Mouse (Mus musculus) erythroid progenitor cell, adult 5-6 weeks (primary cell): Measurements from ENCODE around the gene Prr5. TPM values are rescaled to one million over a fixed set of nuclear protein-coding genes. Genes with fewer than 3 reads are reported as not detected.
"Not testable (repeated sequence)": the region's sequence is repeated elsewhere in the genome, so short reads cannot be mapped to it uniquely, and the experiment has no call there.

Experiments used
- ATAC-seq: replicated peaks from 2 replicates; pipeline ENCODE4 v1.8.0; 2016; ENCODE audit warnings: moderate number of reproducible peaks, mild to moderate bottlenecking, moderate TSS enrichment, inconsistent platforms; ENCODE audit not compliant: poor library complexity, low FRiP score, severe bottlenecking
- total RNA-seq, 2 experiments: library from RNA; stranded (forward) in 1 of 2; stranded (reverse) in 1 of 2; fragments of 150-400 nt in 1 of 2; fragments of 186-747, 209-891 nt in 1 of 2; gene quantifications; 2 replicates each; pipeline versions ENCODE4 v1.2.3 to v1.2.4; 2015 to 2017; ENCODE audit warnings: low replicate concordance in 2 of 2

Gene Prr5
- total RNA-seq, 2 experiments from 2014 or later, result not detected

GRCm38 (mm10) chr15:84702391-84703345, 33.2 kb downstream of the Prr5 start:
- no peak for ATAC-seq

DNA sequence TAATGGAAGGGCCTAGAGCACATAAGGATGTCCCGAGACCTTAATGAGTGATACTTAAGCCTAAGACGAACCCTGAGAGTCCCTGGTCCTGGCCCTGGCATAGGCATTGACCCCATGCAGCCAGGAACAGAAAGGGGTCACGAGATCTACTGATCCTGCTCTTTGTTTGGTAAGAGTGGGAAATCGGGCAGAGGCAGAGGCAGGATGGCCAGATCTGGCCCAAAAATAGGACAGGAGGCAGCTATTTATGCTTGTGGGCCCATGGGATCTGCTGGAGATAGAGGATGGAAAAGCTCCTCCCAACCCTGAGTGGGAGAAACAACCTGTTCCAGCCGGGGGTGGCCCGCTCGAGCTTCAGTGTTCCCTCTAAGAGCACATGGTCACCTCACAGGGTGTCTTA, 34.6 kb downstream of the Prr5 start:
- no peak for ATAC-seq

DNA sequence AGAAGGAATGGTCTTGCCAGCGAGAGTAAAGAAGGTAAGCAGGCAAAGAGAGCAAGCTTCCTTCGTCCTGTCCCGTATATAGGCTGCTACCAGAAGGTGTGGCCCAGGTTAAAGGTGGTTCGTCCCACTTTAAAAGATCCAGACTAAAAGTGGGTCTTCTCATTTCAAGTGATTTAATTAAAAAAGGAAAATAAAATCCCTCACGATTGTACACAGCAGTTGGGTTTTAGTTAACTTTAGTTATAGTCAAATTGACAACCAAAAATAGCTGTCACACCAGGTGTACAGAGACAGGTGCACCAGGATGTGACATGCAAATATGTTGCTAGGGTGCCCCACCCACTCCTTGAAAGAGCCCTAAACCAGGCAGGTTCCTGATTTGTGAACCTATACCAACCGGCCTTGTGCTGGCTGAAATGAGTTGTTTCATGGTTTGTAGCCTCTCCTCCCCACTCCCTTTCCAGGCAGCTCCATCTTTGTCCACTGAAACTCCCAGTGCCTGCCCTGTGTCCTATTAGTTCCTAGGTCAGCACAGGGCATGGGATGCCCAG, 36.0 kb downstream of the Prr5 start:
- ATAC-seq, result no peak

GRCm38 (mm10) chr15:84706983-84707619, 37.7 kb downstream of the Prr5 start:
- no peak for ATAC-seq

GRCm38 (mm10) chr15:84712566-84713405, 43.4 kb downstream of the Prr5 start:
- ATAC-seq, result no peak

- no peak for ATAC-seq
These were observed 45.3 kb downstream of the Prr5 start for GRCm38 (mm10) chr15:84714730-84715129.

DNA sequence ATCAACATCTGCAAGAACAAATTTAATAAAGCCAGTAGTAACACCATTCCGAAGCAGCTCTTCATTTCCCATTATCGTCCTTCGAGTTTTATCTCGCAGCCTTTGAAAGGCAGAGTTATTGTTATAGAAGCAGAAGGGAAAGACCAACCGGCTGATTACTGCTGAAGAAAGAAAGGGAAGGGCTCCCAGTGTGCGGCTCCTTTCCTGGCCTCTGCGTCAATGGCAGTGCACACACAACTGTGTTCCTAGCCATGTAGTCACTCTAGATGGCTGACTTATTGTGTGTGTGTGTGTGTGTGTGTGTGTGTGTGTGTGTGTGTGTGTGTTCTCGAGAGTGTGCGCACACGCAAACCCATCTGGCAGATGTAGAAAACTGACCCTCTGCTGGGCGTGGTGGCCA, 45.7 kb downstream of the Prr5 start:
- ATAC-seq, result no peak

GRCm38 (mm10) chr15:84717570-84718270, 48.3 kb downstream of the Prr5 start:
- not testable (repeated sequence) for ATAC-seq

GRCm38 (mm10) chr15:84718785-84719184, 49.4 kb downstream of the Prr5 start:
- no peak for ATAC-seq

- no peak for ATAC-seq
These were observed 50.4 kb downstream of the Prr5 start, which contains the start of gene Arhgap8 for GRCm38 (mm10) chr15:84719791-84720190. Gene Arhgap8, plus strand, starts transcription at chr15:84720052.

DNA sequence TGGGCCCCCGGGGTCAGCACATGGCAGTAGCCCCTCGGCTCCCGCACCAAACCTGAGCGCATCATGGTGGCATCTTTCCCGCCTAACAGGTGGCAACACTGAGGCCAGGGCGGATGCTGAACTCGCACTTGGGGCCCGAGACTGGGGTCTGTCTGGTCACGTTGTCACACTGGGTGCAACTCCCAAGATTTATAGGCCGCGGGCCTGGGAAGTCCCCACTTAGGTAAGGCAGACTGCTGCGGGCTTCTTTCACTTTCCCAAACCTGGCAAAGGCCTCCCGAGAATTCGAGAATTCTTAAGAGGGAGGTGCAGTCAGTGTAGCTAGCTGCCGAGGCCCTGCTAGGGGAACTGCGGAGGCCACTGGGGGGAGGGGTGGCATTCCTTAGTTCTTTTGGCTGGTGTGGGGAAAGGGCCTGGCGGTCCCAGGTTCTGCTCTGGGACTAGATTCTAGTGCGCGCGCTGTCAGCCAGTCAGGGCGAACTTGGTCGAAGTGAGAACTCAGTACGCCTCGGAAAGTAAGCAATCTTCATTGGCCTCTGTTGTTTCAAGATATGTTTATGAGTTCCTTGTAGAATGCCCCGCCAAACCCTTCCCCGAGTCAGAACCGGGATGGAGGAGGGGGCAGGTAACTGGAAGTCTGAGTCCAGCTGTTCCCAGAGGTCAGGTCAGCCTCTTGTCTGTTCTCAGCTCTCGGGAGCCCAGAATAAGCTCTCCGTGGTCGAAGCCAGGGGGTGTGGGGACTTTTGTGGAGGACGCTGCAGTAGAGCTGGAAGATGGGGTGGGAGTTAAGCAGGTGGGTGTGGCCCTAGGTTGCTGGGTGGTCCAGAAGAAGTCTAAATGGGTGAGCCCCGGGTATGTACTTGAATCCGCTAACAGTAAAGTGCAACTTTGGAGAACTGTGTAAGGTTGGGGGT, 51.1 kb downstream of the Prr5 start:
- no peak for ATAC-seq

GRCm38 (mm10) chr15:84723656-84724055, 54.2 kb downstream of the Prr5 start:
- not testable (repeated sequence) for ATAC-seq

DNA sequence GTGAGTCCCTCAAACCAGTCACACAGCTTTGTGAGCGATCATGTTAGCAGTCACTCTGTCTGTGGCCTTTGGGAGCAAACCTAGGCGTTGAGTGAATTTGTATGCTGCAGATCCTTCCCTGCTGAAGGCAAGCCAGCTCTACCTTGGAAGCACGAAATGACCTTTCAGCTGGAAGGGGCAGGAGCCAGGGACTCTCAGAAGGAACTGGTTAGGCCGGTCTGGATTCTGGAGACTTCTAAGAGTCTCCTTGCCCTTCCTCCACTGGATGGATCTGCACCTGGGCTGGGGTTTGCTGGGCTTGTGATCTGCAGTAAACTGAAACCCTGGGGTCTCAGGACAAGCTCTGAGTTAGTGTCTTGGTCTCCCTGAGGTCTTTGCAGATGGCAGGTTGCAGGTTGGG, 54.8 kb downstream of the Prr5 start:
- ATAC-seq, result no peak

GRCm38 (mm10) chr15:84729685-84730084, 60.3 kb downstream of the Prr5 start:
- ATAC-seq, result no peak

DNA sequence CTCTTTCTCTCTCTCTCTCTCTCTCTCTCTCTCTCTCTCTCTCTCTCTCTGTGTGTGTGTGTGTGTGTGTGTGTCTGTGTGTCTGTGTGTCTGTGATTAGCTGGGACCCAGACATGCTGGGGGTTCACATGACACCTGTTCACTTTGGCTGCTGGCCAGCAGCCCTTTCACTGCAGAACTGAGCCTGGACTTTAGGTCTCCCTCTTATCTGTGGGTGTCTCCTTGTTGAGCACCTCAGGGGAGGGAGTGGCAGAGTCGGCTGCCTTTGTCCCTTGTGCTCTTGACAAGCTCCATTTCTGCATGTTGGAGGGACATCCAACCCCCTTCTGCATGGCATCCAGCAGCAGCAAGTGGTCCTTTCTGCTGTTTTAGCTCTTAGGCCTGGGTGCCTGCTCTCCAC, 61.5 kb downstream of the Prr5 start:
- ATAC-seq, result no peak

GRCm38 (mm10) chr15:84731676-84732424, 62.4 kb downstream of the Prr5 start:
- no peak for ATAC-seq

- no peak for ATAC-seq
These were observed 63.0 kb downstream of the Prr5 start for GRCm38 (mm10) chr15:84732425-84732749.
